Mouse (Mus musculus) mouse embryonic stem cell (cell line): ENCODE data around the gene Pip4k2b.
"Not testable (repeated sequence)": the region's sequence is repeated elsewhere in the genome, so short reads cannot be mapped to it uniquely, and the experiment has no call there.

Experiments
- in situ Hi-C, 2 experiments: fragments of 300-500 bp; cut with MboI; formaldehyde crosslinking; loops; 1 replicate in 1 of 2; 3 replicates in 1 of 2; pipeline ENCODE4 v1.14.3; 2019 to 2020; ENCODE audit warnings: low sequenced_read_pairs in 2 of 2, low pct_unique_long_range_greater_than_20kb in 1 of 2, mixed read lengths in 1 of 2; ENCODE audit not compliant: unreplicated experiment in 1 of 2

Pip4k2b gene

GRCm38 (mm10) chr11:97723709-97724108, 20.8 kb downstream of the Pip4k2b start:
- in situ Hi-C loops = no loop called here

GRCm38 (mm10) chr11:97721338-97721737, 23.2 kb downstream of the Pip4k2b start:
- in situ Hi-C loops = no loop called here

GRCm38 (mm10) chr11:97719041-97719440, 25.5 kb downstream of the Pip4k2b start:
- in situ Hi-C loops = no loop called here

- in situ Hi-C loops = no loop called here
Measured at GRCm38 (mm10) chr11:97718281-97718860, 26.1 kb downstream of the Pip4k2b start.

GRCm38 (mm10) chr11:97717369-97718280, 26.9 kb downstream of the Pip4k2b start:
- in situ Hi-C loops = no loop called here

GRCm38 (mm10) chr11:97716021-97716420, 28.5 kb downstream of the Pip4k2b start:
- in situ Hi-C loops = no loop called here

- in situ Hi-C loops = no loop called here
Measured at GRCm38 (mm10) chr11:97714784-97715760, 29.4 kb downstream of the Pip4k2b start.

GRCm38 (mm10) chr11:97714356-97714755, 30.1 kb downstream of the Pip4k2b start:
- in situ Hi-C loops = no loop called here

- in situ Hi-C loops = no loop called here
Measured at GRCm38 (mm10) chr11:97713896-97714295, 30.6 kb downstream of the Pip4k2b start.

- in situ Hi-C loops = no loop called here
Measured at GRCm38 (mm10) chr11:97712286-97712685, 32.2 kb downstream of the Pip4k2b start.

- in situ Hi-C loops = no loop called here
Measured at GRCm38 (mm10) chr11:97711200-97711900, 33.2 kb downstream of the Pip4k2b start.

GRCm38 (mm10) chr11:97710067-97710466, 34.4 kb downstream of the Pip4k2b start:
- in situ Hi-C loops = not testable (repeated sequence)

- in situ Hi-C loops = loop anchor here in 1 of 2 experiments (5.0 kb wide), 2 partner anchors 34 to 66 kb away; no protein-coding TSS in a partner anchor
Measured at GRCm38 (mm10) chr11:97703039-97703826, 41.3 kb downstream of the Pip4k2b start, which contains the start of gene Psmb3. Psmb3 (plus strand) TSS chr11:97703399.

- in situ Hi-C loops = loop anchor here in 1 of 2 experiments (5.0 kb wide), 2 partner anchors 35 to 65 kb away; no protein-coding TSS in a partner anchor
Measured at GRCm38 (mm10) chr11:97702393-97702745, 42.1 kb downstream of the Pip4k2b start.

- in situ Hi-C loops = loop anchor here in 1 of 2 experiments (5.0 kb wide), 2 partner anchors 36 to 64 kb away; no protein-coding TSS in a partner anchor
Measured at GRCm38 (mm10) chr11:97701581-97702392, 42.7 kb downstream of the Pip4k2b start.
